Mouse (Mus musculus): Measurements from ENCODE around the gene Sparc.
"Not testable (repeated sequence)": the region's sequence is repeated elsewhere in the genome, so short reads cannot be mapped to it uniquely, and the experiment has no call there.

Sparc gene

GRCm38 (mm10) chr11:55438031-55438430, 15.0 kb upstream of the Sparc start:
- no peak for DNase-seq (ENCODE audit: low read depth, low spot score)

DNA sequence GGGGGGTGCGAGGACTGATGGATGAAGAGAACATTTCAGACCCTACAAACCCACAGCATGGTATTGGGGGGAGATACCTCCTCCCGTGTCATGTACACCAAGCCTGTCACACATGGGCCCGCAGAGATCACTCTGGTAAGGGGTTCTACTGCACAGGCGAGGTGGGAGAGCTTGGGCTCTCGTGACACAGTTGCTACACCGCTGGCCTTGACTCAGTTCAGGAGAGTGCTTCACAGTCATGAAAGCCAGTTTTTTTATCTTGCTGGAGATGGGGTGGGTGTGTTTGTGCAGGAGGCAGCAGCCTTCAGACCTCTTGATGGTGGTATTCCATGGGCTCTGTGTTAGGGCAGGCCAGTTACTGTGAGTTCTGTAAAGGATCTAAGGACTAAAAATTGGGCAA, 13.1 kb upstream of the Sparc start:
- DNase-seq (ENCODE audit: low read depth, low spot score) = no peak

- DNase-seq (ENCODE audit: low read depth, low spot score) = no peak
Measured at GRCm38 (mm10) chr11:55432981-55433380, 10.0 kb upstream of the Sparc start.

DNA sequence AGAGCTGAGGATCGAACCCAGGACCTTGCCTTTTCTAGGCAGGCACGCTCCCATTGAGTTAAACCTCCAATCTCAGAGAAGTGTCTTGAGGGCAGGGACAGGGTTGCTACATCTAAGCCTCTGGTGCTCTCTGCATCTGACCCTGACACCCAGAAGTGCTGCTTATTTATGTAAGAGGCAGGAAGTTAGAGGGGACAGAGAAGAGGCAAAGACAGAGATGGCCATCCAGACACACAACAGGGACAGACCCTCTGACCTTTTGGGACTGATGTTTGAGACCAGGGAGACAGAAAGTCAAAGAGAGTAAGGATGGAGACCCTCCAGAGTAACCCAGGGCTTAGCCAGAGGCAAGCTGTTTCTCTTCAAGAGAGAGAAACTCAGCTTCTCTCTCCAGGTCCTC, 7.0 kb upstream of the Sparc start:
- DNase-seq (ENCODE audit: low read depth, low spot score) = no peak

DNA sequence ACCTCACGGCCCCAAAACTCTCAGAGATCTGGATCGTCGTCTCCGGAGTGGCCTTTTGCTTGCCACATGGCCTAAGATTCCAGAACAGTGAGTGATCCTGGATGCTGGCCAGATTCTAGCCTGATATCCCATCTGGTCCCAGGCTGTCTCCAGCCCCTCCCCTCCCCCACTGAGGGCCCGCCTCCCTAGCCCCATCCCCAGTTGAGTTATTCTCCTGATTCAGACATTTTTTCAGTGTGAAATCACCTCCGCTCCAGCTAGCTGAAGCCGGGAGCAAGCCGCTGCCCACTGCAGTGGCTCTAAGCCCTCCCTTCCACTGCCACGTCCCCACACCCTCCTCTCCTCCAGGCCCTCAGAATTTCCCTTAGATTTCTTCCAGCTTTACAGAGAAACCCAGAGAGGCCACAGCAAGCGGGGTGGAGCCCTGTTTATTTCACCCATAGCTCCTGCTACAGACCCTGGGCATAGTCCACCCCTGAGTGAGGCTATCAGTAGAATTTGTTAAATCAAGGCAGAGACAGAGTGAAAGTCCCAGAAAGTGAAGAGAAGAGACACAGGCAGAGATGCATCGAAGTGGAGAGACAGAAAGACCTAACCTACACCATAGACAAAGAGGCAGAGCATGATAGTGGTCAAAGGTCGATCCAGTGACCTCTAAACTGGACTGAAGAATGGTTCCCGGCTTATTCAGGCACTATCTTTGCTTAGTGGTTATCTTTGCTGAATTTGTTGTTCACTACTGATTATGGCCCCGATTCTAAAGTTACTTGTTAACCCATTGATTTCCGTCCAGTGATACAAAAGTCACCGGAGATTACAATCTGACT, 5.4 kb upstream of the Sparc start:
- DNase-seq (ENCODE audit: low read depth, low spot score) = peak; percentile 100

DNA sequence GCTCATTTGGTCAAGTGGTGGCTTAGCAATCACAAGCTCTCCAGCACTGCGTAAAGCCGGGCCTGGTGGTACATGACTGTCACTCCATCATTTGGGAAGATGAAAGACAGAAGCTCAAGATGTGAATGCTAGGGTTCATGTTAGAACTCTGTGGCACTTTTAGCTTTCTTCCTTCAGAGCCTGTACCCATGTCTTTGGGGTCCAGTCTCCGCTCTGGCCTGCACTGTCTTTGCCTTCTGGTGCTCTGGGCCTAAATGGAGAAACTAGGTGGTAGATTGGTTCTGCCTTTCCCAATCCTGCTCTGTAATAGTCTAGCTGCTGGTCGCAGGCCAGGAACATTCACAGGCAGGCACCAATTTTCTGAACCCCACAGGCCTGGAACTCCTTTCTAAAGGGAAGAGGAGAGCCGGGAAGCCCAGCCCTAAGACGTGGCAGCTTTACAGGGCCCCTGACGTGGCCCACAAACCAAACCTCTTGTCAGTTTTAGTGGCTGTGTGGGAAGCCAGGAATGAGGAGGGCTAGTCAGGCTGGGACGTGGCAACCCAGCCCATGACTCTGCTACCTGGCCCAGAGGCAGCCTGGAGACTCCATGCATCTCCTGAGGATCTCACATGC, 1.9 kb upstream of the Sparc start:
- peak; percentile 63 for DNase-seq (ENCODE audit: low read depth, low spot score)

- peak; percentile 82 for DNase-seq (ENCODE audit: low read depth, low spot score)
Measured at GRCm38 (mm10) chr11:55423756-55424155, 773 bp upstream of the Sparc start.

GRCm38 (mm10) chr11:55419678-55420307, 3.2 kb downstream of the Sparc start:
- DNase-seq (ENCODE audit: low read depth, low spot score) = peak; percentile 90

- DNase-seq (ENCODE audit: low read depth, low spot score) = peak; percentile 49
Measured at GRCm38 (mm10) chr11:55419296-55419677, 3.7 kb downstream of the Sparc start.

GRCm38 (mm10) chr11:55418704-55419061, 4.3 kb downstream of the Sparc start:
- no peak for DNase-seq (ENCODE audit: low read depth, low spot score)

DNA sequence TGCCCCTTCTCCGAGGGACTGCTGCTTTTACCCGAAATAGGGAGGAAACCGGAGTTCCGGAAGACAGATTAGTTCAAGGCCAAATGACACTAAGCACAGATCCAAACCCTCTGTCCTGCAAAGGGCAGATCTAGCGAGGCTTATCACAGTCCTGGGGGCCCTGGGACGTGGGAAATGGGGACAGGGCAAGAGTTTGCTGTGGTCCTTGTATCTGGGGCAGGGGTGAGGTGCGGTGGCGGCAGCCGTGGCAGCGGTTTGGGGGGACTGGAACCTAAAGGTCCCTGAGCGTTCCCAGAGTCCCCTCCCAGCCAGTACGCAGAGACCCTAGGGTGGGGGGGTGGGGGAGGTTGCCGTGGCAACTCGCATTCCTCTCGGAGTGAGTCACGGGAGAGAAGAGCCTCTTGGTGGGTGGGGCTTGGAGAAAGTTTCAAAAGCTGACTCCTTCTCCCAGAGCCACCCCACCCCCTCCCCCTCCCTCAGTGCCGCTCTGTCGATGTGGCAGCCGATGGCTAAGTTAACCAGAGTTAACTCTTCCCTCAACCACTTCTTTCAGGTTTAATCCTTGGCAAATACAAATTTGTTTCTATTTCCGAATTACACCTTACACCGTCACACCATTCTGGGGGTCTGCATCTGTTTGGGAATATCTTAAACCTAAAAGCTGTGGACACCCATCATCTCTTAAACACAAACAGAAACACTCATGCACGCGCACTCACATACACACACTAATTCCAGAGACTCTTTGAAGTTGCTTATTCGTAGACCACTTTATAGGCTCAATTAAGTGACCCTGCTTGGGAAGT, 4.9 kb downstream of the Sparc start:
- DNase-seq (ENCODE audit: low read depth, low spot score) = peak; percentile 95

DNA sequence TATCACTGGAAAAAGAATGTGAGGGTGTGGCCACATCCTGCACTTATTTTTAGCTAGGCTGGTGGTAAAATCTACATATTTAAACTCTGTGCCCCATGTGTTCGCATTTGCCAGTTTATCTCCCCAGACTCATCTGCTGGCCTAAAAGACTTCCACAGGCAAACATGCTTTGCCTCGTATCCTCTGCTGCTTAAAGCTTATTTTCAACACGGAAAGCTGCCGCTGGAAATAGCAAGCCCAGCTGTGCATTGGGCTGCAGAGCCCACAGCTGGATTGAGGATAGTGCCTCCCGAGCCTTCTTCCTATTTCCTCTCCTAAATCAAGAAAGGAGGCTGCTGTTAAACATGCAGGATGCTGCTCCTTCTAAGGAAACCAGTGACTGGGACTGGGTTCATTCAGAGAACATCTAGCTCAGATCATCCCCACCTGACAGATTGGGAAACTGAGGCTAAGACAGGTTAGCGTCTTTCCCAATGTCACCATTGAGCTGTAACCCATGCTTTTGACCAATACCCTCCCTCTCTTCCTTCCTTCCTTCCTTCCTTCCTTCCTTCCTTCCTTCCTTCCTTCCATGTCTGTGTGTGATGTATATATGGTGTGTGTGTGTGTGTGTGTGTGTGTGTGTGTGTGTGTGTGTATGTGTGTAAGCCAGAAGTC, 6.2 kb downstream of the Sparc start:
- DNase-seq (ENCODE audit: low read depth, low spot score) = no peak

GRCm38 (mm10) chr11:55415731-55416130, 7.3 kb downstream of the Sparc start:
- not testable (repeated sequence) for DNase-seq (ENCODE audit: low read depth, low spot score)

GRCm38 (mm10) chr11:55415036-55415704, 7.8 kb downstream of the Sparc start:
- peak; percentile 77 for DNase-seq (ENCODE audit: low read depth, low spot score)

GRCm38 (mm10) chr11:55414314-55414713, 8.7 kb downstream of the Sparc start:
- DNase-seq (ENCODE audit: low read depth, low spot score) = peak; percentile 74

DNA sequence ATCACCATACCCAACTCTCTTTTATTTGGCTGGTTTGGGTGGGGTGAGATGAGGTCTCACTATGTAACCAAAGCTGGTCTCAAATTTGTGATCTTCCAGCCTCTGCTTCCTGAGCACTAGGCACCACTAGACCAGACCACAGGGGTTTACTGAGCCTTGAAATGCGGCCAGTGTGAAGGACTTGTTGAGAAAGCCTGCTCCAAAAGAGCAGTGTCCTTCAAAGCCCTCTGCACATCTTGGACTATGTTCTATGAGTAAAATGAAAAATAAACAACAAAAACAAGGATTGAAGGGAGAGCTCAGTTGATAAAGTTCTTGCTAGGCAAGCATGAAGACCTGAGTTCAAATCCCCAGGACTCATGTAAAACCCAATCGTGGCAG, 9.6 kb downstream of the Sparc start:
- DNase-seq (ENCODE audit: low read depth, low spot score) = no peak

GRCm38 (mm10) chr11:55412680-55413415, 10.1 kb downstream of the Sparc start:
- DNase-seq (ENCODE audit: low read depth, low spot score) = no peak

GRCm38 (mm10) chr11:55412034-55412433, 10.9 kb downstream of the Sparc start:
- DNase-seq (ENCODE audit: low read depth, low spot score) = no peak

- DNase-seq (ENCODE audit: low read depth, low spot score) = no peak
Measured at GRCm38 (mm10) chr11:55410502-55410901, 12.5 kb downstream of the Sparc start.

DNA sequence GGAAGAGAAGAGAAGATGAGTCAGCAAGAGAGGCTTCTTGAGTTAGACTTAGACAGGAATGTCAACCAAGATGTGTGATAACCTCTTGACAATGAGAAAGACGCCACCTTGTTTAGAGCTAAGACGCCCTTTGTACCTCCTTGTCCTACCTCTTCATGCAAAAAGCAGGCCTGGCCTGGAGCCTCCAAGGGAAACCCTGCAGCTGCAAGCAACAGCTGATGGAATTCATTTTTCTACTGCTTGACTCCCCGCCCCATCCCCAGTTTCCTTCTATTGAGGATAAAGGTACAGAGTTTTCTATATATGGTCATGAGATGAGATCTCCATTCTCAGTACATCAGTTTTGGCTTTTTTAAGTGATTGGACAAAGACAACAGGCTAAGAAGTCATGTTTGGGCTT, 13.0 kb downstream of the Sparc start:
- DNase-seq (ENCODE audit: low read depth, low spot score) = no peak

Measured in 3T3-L1 (cell line).